29 mouse cellular contexts compared by ENCODE assay signal in the genomic region with DNA sequence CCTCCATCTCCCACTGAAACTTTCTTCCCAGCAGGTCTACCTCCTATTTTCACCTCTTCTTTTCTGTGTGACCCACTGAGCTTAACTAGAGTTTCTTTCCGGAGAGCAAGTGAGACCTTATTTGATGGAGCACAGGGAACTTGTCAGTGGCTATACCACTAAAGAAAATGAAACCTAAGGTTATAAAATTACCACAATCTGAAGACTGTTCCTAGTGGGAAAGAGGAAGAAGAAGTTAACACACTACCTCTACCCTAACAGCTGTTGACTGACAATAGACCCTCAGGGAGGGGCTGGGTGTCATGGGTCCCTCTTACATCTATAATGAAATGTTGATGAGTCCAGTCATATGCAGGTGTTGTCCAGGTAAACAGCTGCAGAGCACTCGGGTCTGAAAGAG. TPM values are rescaled to one million over a fixed set of nuclear protein-coding genes. Genes with fewer than 3 reads are reported as not detected.
A peak's percentile ranks its signal among the peaks of the same experiment; 100 is the strongest.
DNase-seq lines count a peak whose midpoint lies in the region; ATAC-seq and TF ChIP-seq lines count a peak whose summit lies in the region.
"Had no signal": no experiment of that assay in that cellular context is flagged by ENCODE, and none has a peak within 500 bp of the region (broad histone marks: within the 10 kb centered on the region; RNA-seq: fewer than 3 reads in every experiment).

No protein-coding gene starts in this region.

- no peak overlapping the region for H3K4me3 ChIP-seq in forebrain, embryonic 11.5 days (ENCODE audit: low read depth, low read length)
- no peak overlapping the region for H3K4me3 ChIP-seq in forebrain, embryonic 15.5 days
- no peak overlapping the region for H3K4me3 ChIP-seq in stomach, postnatal 0 days (ENCODE audit: low read depth, low read length)
- H3K4me3 ChIP-seq: embryonic facial prominence, embryonic 10.5 days; embryonic facial prominence, embryonic 12.5 days; forebrain, embryonic 12.5 days had no signal

- no peak overlapping the region for H3K9ac ChIP-seq in forebrain, embryonic 11.5 days (ENCODE audit: low read length)
- no peak overlapping the region for H3K9ac ChIP-seq in forebrain, embryonic 15.5 days (replicated peaks)
- H3K9ac ChIP-seq in stomach, postnatal 0 days (ENCODE audit: low read length) = no peak overlapping the region
- H3K9ac ChIP-seq: embryonic facial prominence, embryonic 12.5 days; forebrain, embryonic 12.5 days; forebrain, postnatal 0 days had no signal

- TF ChIP-seq CTCF in stomach, postnatal 0 days (IDR thresholded peaks at IDR 0.05; ENCODE audit: low read depth) = no peak

- DNase-seq in forebrain, embryonic 11.5 days (ENCODE audit: low spot score) = peak; percentile 6
- peak; percentile 4 for DNase-seq in stomach, postnatal 0 days (ENCODE audit: low spot score)
- DNase-seq in heart, adult 18-20 months = no peak
- DNase-seq in gastrocnemius, adult 18-20 months (ENCODE audit: low spot score) = no peak
- DNase-seq in embryo, embryonic 11 days = no peak
- DNase-seq: adrenal gland, adult 8-10 months; adrenal gland, postnatal 14 days; adrenal gland, postnatal 36 days; B cell, adult 2 months; cerebellum, adult 11-12 months; cerebellum, adult 2 months; cerebellum, adult 9-10 months; cerebellum, postnatal 10 days; cerebellum, postnatal 25 days; forebrain, postnatal 0 days had no signal

- WGBS in forebrain, embryonic 11.5 days = 79% methylated on average over 2 of the region's 2 CpGs
- 88% methylated on average over 2 of the region's 2 CpGs for WGBS in forebrain, embryonic 15.5 days
- 58% methylated on average over 2 of the region's 2 CpGs for WGBS in stomach, postnatal 0 days

- H3K4me2 ChIP-seq in forebrain, embryonic 11.5 days (ENCODE audit: low read depth, low read length, severe bottlenecking) = no peak overlapping the region
- no peak overlapping the region for H3K4me2 ChIP-seq in forebrain, embryonic 15.5 days (replicated peaks)
- no peak overlapping the region for H3K4me2 ChIP-seq in stomach, postnatal 0 days (replicated peaks; ENCODE audit: low read depth)
- H3K4me2 ChIP-seq: embryonic facial prominence, embryonic 12.5 days; forebrain, embryonic 12.5 days had no signal

- H3K27me3 ChIP-seq in forebrain, embryonic 11.5 days (ENCODE audit: control insufficient read depth, insufficient read depth, low read length) = no peaks in the 10 kb centered on the region
- no peaks in the 10 kb centered on the region for H3K27me3 ChIP-seq in forebrain, embryonic 15.5 days
- H3K27me3 ChIP-seq in stomach, postnatal 0 days (ENCODE audit: control insufficient read depth, insufficient read depth, low read length) = no peaks in the 10 kb centered on the region
- H3K27me3 ChIP-seq: embryonic facial prominence, embryonic 12.5 days; forebrain, embryonic 12.5 days; Patski had no signal

- no peak for TF ChIP-seq EP300 in stomach, postnatal 0 days (optimal IDR thresholded peaks at IDR 0.05)

- no peak for ATAC-seq in forebrain, embryonic 11.5 days (replicated peaks; ENCODE audit: low FRiP score)
- ATAC-seq in forebrain, embryonic 15.5 days (replicated peaks) = no peak
- ATAC-seq in hematopoietic stem cell, adult 5-6 weeks (replicated peaks in 1 of 2; ENCODE audit: insufficient read depth in 1 of 2, low FRiP score in 2 of 2, low TSS enrichment in 1 of 2, low read depth in 1 of 2, poor library complexity in 2 of 2, severe bottlenecking in 2 of 2) = peak; percentile 15 to 32; a peak in 1 of 4 replicates
- ATAC-seq in megakaryocyte progenitor cell, adult 5-6 weeks (replicated peaks; ENCODE audit: poor library complexity) = peak; percentile 54
- no peak for ATAC-seq in stomach, postnatal 0 days (ENCODE audit: low FRiP score, low TSS enrichment)
- ATAC-seq: activated CD4-positive, CD25-positive, alpha-beta regulatory T cell, adult 4 months; CD4-positive, CD25-positive, alpha-beta regulatory T cell, adult 4 months; forebrain, embryonic 14.5 days; forebrain, postnatal 0 days; Patski had no signal

- H3K9me3 ChIP-seq in forebrain, embryonic 11.5 days (ENCODE audit: control insufficient read depth, low read length) = no peaks in the 10 kb centered on the region
- no peaks in the 10 kb centered on the region for H3K9me3 ChIP-seq in forebrain, embryonic 15.5 days
- no peaks in the 10 kb centered on the region for H3K9me3 ChIP-seq in stomach, postnatal 0 days (ENCODE audit: control insufficient read depth, low read length)
- H3K9me3 ChIP-seq: embryonic facial prominence, embryonic 10.5 days; embryonic facial prominence, embryonic 12.5 days; forebrain, embryonic 12.5 days; G1E had no signal

- no peak overlapping the region for H3K27ac ChIP-seq in forebrain, embryonic 11.5 days (ENCODE audit: low read depth, low read length)
- H3K27ac ChIP-seq in forebrain, embryonic 15.5 days (replicated peaks) = no peak overlapping the region
- H3K27ac ChIP-seq in stomach, postnatal 0 days (replicated peaks) = no peak overlapping the region
- H3K27ac ChIP-seq: embryonic facial prominence, embryonic 10.5 days; embryonic facial prominence, embryonic 12.5 days; forebrain, embryonic 12.5 days had no signal

- H3K36me3 ChIP-seq in forebrain, embryonic 11.5 days (ENCODE audit: control insufficient read depth, insufficient read depth, low read length) = no peaks in the 10 kb centered on the region
- no peaks in the 10 kb centered on the region for H3K36me3 ChIP-seq in forebrain, embryonic 15.5 days
- no peaks in the 10 kb centered on the region for H3K36me3 ChIP-seq in stomach, postnatal 0 days (ENCODE audit: control insufficient read depth, insufficient read depth, low read length)
- H3K36me3 ChIP-seq: embryonic facial prominence, embryonic 10.5 days; embryonic facial prominence, embryonic 12.5 days; forebrain, embryonic 12.5 days; G1E had no signal

- H3K4me1 ChIP-seq in forebrain, embryonic 11.5 days (replicated peaks; ENCODE audit: control insufficient read depth, insufficient read depth, low read length) = no peaks in the 10 kb centered on the region
- H3K4me1 ChIP-seq in forebrain, embryonic 15.5 days = no peaks in the 10 kb centered on the region
- H3K4me1 ChIP-seq in stomach, postnatal 0 days (replicated peaks; ENCODE audit: control insufficient read depth, insufficient read depth) = no peaks in the 10 kb centered on the region
- H3K4me1 ChIP-seq: embryonic facial prominence, embryonic 10.5 days; embryonic facial prominence, embryonic 12.5 days; forebrain, embryonic 12.5 days had no signal

RNA-seq across cellular contexts. Expression of a gene that starts 19.3 kb away (rescaled TPM):
- polyA plus RNA-seq in forebrain, embryonic 11.5 days (2014; fragmentation: Nextera tagmentation; extraction: Ambion mirVana) = 24.3 and 27.0 TPM in 2 replicates
- polyA plus RNA-seq in forebrain, embryonic 15.5 days (2015; fragmentation: Nextera tagmentation; extraction: Ambion mirVana) = 12.8 and 18.5 TPM in 2 replicates
- total RNA-seq in hematopoietic stem cell, adult 5-6 weeks (2017) = 37.1 and 121 TPM in 2 replicates
- 31.2 and 57.3 TPM in 2 replicates for total RNA-seq in megakaryocyte progenitor cell, adult 5-6 weeks (2015)
- 10.7 and 21.3 TPM in 2 replicates for total RNA-seq in megakaryocyte progenitor cell, adult 5-6 weeks (2017)
- 3,650 and 3,685 TPM in 2 replicates for polyA plus RNA-seq in stomach, postnatal 0 days (2015; fragmentation: Nextera tagmentation; extraction: Ambion mirVana)
- total RNA-seq in heart, adult 18-20 months (2021) = 10 to 100 TPM; 76.5 to 79.4 TPM
- total RNA-seq in gastrocnemius, adult 18-20 months (2021) = 100 to 1,000 TPM in 1 of 2 experiments, 10 to 100 TPM in 1; 63.5 to 106 TPM
- total RNA-seq: CH12.LX, G1E had no signal
- polyA plus RNA-seq: G1E had no signal

RNA-seq across cellular contexts. Expression of a gene that starts 21.8 kb away (rescaled TPM):
- not detected in 2 replicates for polyA plus RNA-seq in forebrain, embryonic 11.5 days (2014; fragmentation: Nextera tagmentation; extraction: Ambion mirVana)
- not detected in 2 replicates for polyA plus RNA-seq in forebrain, embryonic 15.5 days (2015; fragmentation: Nextera tagmentation; extraction: Ambion mirVana)
- not detected in 2 replicates for total RNA-seq in hematopoietic stem cell, adult 5-6 weeks (2017)
- not detected in 2 replicates for total RNA-seq in megakaryocyte progenitor cell, adult 5-6 weeks (2015)
- total RNA-seq in megakaryocyte progenitor cell, adult 5-6 weeks (2017) = not detected in 2 replicates
- polyA plus RNA-seq in stomach, postnatal 0 days (2015; fragmentation: Nextera tagmentation; extraction: Ambion mirVana) = 24.5 and 27.3 TPM in 2 replicates
- under 1 TPM in 1 of 2 experiments, not detected in 1; 0.47 TPM for total RNA-seq in heart, adult 18-20 months (2021)
- not detected for total RNA-seq in gastrocnemius, adult 18-20 months (2021)
- total RNA-seq: adrenal gland, postnatal 14 days; CH12.LX; G1E had no signal
- polyA plus RNA-seq: activated CD4-positive, CD25-positive, alpha-beta regulatory T cell, adult 4 months; CD4-positive, CD25-positive, alpha-beta regulatory T cell, adult 4 months; embryonic facial prominence, embryonic 10.5 days; forebrain, embryonic 12.5 days; forebrain, embryonic 14.5 days; forebrain, postnatal 0 days; G1E had no signal

RNA-seq across cellular contexts. Expression of a gene that starts 23.7 kb away (rescaled TPM):
- polyA plus RNA-seq in forebrain, embryonic 11.5 days (2014; fragmentation: Nextera tagmentation; extraction: Ambion mirVana) = not detected in 2 replicates
- polyA plus RNA-seq in forebrain, embryonic 15.5 days (2015; fragmentation: Nextera tagmentation; extraction: Ambion mirVana) = not detected in 2 replicates
- total RNA-seq in hematopoietic stem cell, adult 5-6 weeks (2017) = not detected in 2 replicates
- not detected in 2 replicates for total RNA-seq in megakaryocyte progenitor cell, adult 5-6 weeks (2015)
- total RNA-seq in megakaryocyte progenitor cell, adult 5-6 weeks (2017) = not detected in 2 replicates
- polyA plus RNA-seq in stomach, postnatal 0 days (2015; fragmentation: Nextera tagmentation; extraction: Ambion mirVana) = 9.6 and 10.5 TPM in 2 replicates
- total RNA-seq in heart, adult 18-20 months (2021) = not detected
- total RNA-seq in gastrocnemius, adult 18-20 months (2021) = 1 to 10 TPM in 1 of 2 experiments, not detected in 1; 2.5 TPM
- total RNA-seq: adrenal gland, adult 18-20 months; adrenal gland, adult 8-10 months; adrenal gland, postnatal 14 days; adrenal gland, postnatal 36 days; CH12.LX; forebrain, postnatal 0 days; G1E had no signal
- polyA plus RNA-seq: activated CD4-positive, CD25-positive, alpha-beta regulatory T cell, adult 4 months; CD4-positive, CD25-positive, alpha-beta regulatory T cell, adult 4 months; cerebellum, adult 2 months; embryonic facial prominence, embryonic 10.5 days; forebrain, embryonic 12.5 days; forebrain, embryonic 14.5 days; forebrain, postnatal 0 days; G1E; Patski had no signal

RNA-seq across cellular contexts. Expression of a gene that starts 28.4 kb away (rescaled TPM):
- polyA plus RNA-seq in forebrain, embryonic 11.5 days (2014; fragmentation: Nextera tagmentation; extraction: Ambion mirVana) = 0.69 and 1.9 TPM in 2 replicates
- 0.56 and 0.65 TPM in 2 replicates for polyA plus RNA-seq in forebrain, embryonic 15.5 days (2015; fragmentation: Nextera tagmentation; extraction: Ambion mirVana)
- total RNA-seq in hematopoietic stem cell, adult 5-6 weeks (2017) = 29.5 and 78.7 TPM in 2 replicates
- total RNA-seq in megakaryocyte progenitor cell, adult 5-6 weeks (2015) = 31.5 and 39.6 TPM in 2 replicates
- 19.4 and 53.6 TPM in 2 replicates for total RNA-seq in megakaryocyte progenitor cell, adult 5-6 weeks (2017)
- 12.1 and 17.4 TPM in 2 replicates for polyA plus RNA-seq in stomach, postnatal 0 days (2015; fragmentation: Nextera tagmentation; extraction: Ambion mirVana)
- 10 to 100 TPM; 12.5 to 14.1 TPM for total RNA-seq in heart, adult 18-20 months (2021)
- total RNA-seq in gastrocnemius, adult 18-20 months (2021) = 10 to 100 TPM; 10.1 to 17.7 TPM
- total RNA-seq: G1E had no signal
- polyA plus RNA-seq: G1E had no signal

RNA-seq across cellular contexts. Expression of a gene that starts 30.3 kb away (rescaled TPM):
- polyA plus RNA-seq in forebrain, embryonic 11.5 days (2014; fragmentation: Nextera tagmentation; extraction: Ambion mirVana) = not detected in 2 replicates
- not detected in 2 replicates for polyA plus RNA-seq in forebrain, embryonic 15.5 days (2015; fragmentation: Nextera tagmentation; extraction: Ambion mirVana)
- total RNA-seq in hematopoietic stem cell, adult 5-6 weeks (2017) = not detected in 2 replicates
- total RNA-seq in megakaryocyte progenitor cell, adult 5-6 weeks (2015) = not detected in 2 replicates
- total RNA-seq in megakaryocyte progenitor cell, adult 5-6 weeks (2017) = not detected in 2 replicates
- polyA plus RNA-seq in stomach, postnatal 0 days (2015; fragmentation: Nextera tagmentation; extraction: Ambion mirVana) = not detected in 2 replicates
- total RNA-seq in heart, adult 18-20 months (2021) = not detected
- not detected for total RNA-seq in gastrocnemius, adult 18-20 months (2021)
- total RNA-seq: adrenal gland, adult 18-20 months; adrenal gland, adult 8-10 months; adrenal gland, postnatal 14 days; adrenal gland, postnatal 36 days; CH12.LX; forebrain, postnatal 0 days; G1E had no signal
- polyA plus RNA-seq: activated CD4-positive, CD25-positive, alpha-beta regulatory T cell, adult 4 months; CD4-positive, CD25-positive, alpha-beta regulatory T cell, adult 4 months; cerebellum, adult 2 months; embryonic facial prominence, embryonic 10.5 days; embryonic facial prominence, embryonic 12.5 days; embryonic facial prominence, embryonic 14.5 days; forebrain, embryonic 12.5 days; forebrain, embryonic 14.5 days; forebrain, postnatal 0 days; G1E; Patski had no signal

Comparison
In these comparisons a context has a peak if more than half of its experiments do, and no peak if none do; other contexts are left out.
1. ATAC-seq: peak in hematopoietic stem cell, adult 5-6 weeks (2 of 2) and megakaryocyte progenitor cell, adult 5-6 weeks (single experiment); none in forebrain, embryonic 11.5 days (single experiment), forebrain, embryonic 15.5 days (single experiment) and stomach, postnatal 0 days (single experiment).
2. DNase-seq: peak in forebrain, embryonic 11.5 days (single experiment) and stomach, postnatal 0 days (single experiment); none in heart, adult 18-20 months (0 of 2), gastrocnemius, adult 18-20 months (single experiment) and embryo, embryonic 11 days (single experiment).